Mouse (Mus musculus) liver, adult 2 months (tissue): ENCODE data around the gene Cep19.

Experiments
- CTCF ChIP-seq: fragments of 200-500 bp; IDR thresholded peaks from 2 replicates; pipeline ENCODE4 v1.5.1; 2011; ENCODE audit warnings: low read depth, low read length, control low read depth
- POLR2A ChIP-seq: fragments of 200-500 bp; IDR thresholded peaks from 2 replicates; pipeline ENCODE4 v1.6.1; 2011; ENCODE audit warnings: low read length, control low read depth; ENCODE audit not compliant: insufficient read depth; ENCODE audit errors: extremely low read depth

- no peak for TF ChIP-seq CTCF
- no peak for TF ChIP-seq POLR2A
Observed at GRCm38 (mm10) chr16:32062226-32062625, 37.4 kb upstream of the Cep19 start.
